Mouse (Mus musculus) olfactory bulb, adult 2 months (tissue): ENCODE results near the gene Tmem207.

Experiments used
- CTCF ChIP-seq: fragments of 200-500 bp; IDR thresholded peaks from 2 replicates; pipeline ENCODE4 v1.5.1; 2012; ENCODE audit warnings: low read depth, mild to moderate bottlenecking, low read length, moderate library complexity; ENCODE audit not compliant: insufficient read depth
- POLR2A ChIP-seq: fragments of 200-500 bp; IDR thresholded peaks from 2 replicates; pipeline ENCODE4 v1.6.1; 2012; ENCODE audit warnings: mild to moderate bottlenecking, low read depth, low read length, moderate library complexity; ENCODE audit not compliant: insufficient read depth

DNA sequence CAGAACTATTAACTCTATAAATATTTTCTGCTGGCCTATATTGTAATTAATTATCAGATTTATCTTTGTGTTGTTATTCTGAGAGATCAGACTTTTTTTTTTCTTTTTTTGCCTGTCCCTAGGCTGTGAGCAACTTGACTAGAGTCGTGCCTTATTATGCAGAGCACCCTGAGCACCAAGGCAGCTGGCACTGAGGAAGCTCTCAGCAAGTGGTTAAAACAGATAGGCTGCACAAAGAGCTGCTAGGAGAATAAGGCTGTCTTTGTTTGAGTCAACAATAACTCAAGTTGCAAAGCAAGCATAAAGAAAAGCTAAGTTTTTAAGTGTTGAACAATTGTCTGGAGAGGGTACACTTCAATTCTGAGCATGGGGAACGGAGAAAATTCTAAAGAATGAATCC, 35.2 kb upstream of the Tmem207 start:
- TF ChIP-seq CTCF (no peak), POLR2A (no peak)
